Mouse (Mus musculus): Measurements from ENCODE around the gene Nat10. TPM values are rescaled to one million over a fixed set of nuclear protein-coding genes. Genes with fewer than 3 reads are reported as not detected.
A peak's percentile ranks its signal among the peaks of the same experiment; 100 is the strongest.

Gene Nat10
- 50.5 and 53.8 TPM in 2 replicates for total RNA-seq (2017)

DNA sequence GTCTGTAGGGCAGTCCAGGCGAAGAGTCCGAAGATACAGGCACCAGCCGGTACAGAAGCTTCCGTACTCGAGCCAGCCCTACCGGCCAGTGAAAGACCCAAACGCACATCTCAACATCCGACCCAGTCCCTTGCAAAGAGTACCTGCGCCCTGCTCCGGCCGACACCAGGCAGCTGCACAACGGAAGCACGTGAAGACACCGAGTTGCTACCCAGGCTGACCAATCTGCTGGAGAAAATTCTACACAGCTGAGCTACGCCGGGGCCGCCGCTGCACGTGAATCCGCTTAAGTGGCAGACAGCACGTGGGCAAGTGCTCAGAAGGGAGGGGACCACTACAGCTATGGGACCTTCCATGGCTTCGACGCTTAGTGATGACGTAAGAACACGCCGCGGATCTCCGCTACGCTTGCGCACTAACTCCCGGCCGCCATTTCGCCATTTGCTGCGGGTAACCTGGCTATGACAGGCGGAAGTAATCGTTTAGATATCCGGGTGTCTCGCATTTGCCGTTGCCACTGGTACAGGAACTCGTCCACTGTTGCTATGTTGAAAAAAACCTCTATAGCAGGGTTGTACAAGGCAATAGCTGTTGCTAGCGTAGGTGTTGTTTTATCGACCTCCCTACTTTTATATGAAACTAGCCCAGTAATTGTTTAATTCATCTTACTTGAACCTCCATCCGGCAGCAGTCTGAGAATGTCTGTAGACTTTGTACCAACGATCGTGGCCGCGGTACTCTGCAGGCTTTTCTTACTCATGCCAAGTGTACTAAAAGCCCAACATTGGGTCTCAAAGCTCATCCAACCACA is at the start of gene Nat10:
Gene Nat10 (minus strand): TSS at position 365 of the 811 bp plus-strand sequence.
- ATAC-seq (replicated peaks; ENCODE audit: low read depth, poor library complexity, severe bottlenecking), result peak; percentile 95

DNA sequence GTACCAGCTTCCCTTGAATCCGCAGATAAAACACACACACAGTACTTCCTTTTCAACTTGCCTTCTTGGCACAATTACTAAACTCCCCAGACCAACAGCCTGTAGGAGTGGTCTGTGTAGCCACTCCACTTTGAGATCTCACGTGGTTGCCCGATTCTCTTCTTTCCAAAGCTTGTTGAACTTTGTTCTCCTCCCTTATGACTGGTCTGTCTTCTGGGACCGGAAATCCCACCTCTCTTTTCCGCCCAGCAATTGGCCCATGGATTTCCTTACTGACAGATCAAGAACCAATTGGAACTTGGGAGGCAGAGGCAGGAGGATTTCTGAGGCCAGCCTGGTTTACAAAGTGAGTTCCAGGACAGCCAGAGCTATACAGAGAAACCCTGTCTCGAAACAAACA is 49.3 kb upstream of the Nat10 start:
- ATAC-seq (replicated peaks; ENCODE audit: low read depth, poor library complexity, severe bottlenecking), result peak; percentile 50

DNA sequence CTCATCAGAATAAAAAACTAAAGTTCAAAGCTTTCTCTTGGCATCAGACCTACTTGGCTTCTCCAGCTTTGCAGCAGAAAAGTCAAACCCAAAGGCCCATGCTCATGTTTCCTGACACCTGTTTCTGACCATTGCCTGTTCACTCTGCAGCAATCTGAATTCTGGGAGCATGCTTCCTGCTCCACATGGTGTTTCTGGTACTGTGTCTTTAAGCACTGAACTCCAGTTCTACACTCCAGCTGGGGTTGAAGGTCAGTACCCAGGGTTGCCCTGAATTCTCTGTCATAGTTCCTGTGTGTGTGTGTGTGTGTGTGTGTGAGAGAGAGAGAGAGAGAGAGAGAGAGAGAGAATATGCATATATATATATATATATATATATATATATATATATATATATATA is 47.4 kb upstream of the Nat10 start:
- no peak for ATAC-seq (replicated peaks; ENCODE audit: low read depth, poor library complexity, severe bottlenecking)

DNA sequence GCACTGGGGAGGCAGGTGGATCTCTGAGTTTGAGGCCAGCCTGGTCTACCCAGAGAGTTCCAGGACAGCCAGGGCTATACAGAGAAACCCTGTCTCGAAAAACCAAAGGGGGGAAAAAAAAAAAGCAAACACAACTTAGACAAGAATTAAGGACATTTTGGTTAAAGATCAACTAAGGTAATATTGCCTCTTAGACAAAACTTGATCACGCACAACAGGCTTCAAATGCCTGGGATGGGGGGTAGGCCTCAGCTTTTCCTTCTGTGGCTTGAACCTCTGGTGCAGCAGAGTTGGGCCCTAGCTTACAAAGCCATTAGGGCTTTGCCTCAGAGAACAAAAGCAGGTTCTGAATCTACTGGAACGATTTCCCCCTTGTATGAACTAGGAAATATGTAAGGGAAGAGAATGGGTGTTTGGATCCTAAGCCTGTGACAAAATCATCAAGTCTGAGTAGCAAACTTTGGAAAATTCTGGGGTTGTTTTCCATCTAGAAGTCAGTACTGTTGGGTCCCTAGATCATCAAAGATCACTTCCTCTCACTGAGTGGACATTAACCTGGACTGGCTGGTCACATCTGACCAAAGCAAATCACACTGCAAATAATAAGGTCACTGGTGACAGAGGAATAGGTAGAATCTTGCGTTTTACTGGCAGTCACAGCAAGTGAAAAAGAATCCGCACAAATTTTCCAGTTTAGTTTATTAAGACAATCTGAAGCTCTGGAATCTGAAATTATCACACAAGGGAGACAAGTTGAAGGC is 42.9 kb upstream of the Nat10 start:
- no peak for ATAC-seq (replicated peaks; ENCODE audit: low read depth, poor library complexity, severe bottlenecking)

DNA sequence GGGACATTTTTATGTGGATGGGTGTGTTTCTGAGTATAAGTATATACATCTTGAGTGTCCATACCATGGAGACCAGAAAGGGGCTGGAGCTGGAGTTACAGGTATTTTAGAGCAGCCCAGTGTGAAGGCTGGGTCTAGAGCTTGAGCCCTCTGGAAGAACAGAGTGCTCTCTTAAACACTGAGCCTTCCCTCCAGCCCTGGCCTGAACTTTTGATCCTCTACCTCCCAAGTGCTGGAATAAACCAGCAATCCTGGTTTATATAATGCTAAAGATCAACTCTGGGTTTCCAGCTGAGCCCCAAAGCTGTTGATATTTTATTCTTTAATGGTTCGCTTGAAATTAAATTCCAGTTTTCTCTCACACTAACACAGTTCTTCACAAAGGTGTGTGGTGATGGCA is 41.4 kb upstream of the Nat10 start:
- no peak for ATAC-seq (replicated peaks; ENCODE audit: low read depth, poor library complexity, severe bottlenecking)

DNA sequence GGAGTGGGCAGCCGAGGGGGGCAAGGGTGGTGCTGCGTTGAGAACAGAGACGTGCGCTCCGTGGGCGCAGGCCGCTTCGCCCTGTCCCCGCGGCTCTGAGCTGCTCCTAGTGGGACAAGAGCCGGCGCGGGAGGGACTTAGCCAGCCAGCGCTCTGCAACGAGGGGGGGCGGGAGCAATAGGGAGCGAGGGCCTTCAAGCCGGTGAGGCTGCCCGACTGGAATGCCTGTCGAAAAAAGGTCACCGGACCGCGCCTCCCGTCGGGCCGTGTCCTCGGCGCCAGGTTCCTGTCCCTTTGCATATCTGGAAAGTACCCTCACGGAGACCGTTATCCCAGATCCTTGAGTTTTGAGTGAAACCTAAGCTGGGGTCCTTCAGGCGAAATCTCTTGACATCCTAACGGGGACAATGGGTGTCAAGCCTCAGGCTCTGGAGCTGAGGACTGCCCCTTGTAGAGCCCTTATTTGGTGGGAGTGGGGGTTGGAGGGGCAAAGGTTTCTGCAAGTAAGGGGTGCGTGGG is 36.5 kb upstream of the Nat10 start, which contains the start of gene Caprin1:
Gene Caprin1 (minus strand): TSS at position 159 of the 519 bp plus-strand sequence.
- peak; percentile 79 for ATAC-seq (replicated peaks; ENCODE audit: low read depth, poor library complexity, severe bottlenecking)

DNA sequence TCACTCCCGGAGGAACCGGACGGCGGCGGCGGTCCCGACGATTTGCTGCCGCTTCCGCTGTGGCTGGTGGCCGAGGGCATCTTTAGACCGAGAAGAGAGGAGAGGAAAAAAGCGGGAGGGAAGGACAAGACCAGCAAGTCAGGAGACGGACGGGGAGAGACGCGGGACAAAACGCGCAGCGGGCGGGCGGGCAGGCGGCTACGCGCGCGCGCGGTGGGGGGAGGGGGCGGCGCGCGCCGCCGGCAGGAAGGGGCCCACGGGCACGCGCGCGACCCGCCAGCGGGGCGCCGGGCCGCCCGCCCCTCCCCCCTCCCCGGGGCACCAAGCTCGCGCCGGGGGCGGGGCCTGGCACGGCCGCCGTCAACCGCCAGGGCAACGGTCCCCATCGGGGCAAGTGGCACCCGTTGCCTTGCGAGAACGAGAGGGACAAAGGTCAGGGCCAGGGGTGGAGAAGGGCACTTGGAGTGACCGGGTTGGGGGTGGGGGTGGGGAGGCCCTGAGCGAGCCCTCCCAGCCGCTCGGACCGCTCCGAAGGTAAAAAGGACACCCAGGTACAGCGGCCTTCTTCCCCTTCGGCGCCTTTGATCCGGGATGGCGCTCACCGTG is 35.9 kb upstream of the Nat10 start:
- peak; percentile 45 for ATAC-seq (replicated peaks; ENCODE audit: low read depth, poor library complexity, severe bottlenecking)

DNA sequence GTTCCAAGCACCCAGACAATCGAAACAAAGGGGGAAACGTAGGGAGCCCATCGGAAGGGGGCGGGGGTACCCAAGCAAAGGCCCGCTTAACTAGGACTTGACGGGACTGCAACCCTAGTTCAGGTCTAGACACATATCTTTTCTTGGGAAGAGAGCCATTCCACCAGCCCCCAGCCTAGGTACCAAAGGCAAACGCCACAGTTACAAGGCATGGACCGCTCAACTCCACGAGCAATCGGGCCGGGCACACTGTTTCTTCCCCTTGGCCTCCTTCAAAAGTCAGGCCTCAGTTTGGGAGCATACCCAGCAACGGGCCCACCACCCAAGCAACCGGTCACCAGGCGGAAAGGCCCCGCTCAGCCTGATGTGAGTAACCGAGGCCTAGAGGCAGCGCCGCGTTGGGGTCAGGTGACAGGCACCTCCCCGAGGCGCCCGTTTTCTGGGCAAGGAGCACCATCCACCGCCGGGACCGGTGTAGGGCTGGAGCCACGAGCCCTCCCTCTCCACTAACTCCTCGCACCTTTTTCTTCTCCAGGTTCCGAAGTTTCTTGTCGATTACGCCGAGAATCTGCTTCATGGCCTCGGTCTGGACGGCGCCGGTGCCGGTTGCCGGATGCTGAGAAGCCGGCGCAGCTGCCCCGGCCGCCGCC is 35.3 kb upstream of the Nat10 start:
- peak; percentile 13; the same call in 1 of the 2 replicates for ATAC-seq (replicated peaks; ENCODE audit: low read depth, poor library complexity, severe bottlenecking)

DNA sequence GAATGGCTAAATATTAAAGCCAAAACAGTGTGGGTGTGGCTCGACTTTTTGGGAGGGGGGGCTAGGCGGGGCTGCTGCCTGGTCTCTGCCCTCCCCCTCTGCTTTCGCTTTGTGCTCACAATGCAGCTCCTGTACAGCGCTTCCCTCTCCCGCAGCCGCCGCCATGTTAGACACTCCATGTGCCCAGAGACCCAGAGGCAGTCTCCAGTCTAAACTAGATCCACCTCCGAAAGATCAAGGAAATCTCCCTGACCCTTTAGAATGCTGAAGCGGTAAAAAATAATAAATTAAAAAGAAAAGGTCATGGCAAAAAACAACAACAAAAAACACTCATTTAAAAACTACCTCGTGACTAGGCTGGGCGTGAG is 34.8 kb upstream of the Nat10 start:
- peak; percentile 78 for ATAC-seq (replicated peaks; ENCODE audit: low read depth, poor library complexity, severe bottlenecking)

DNA sequence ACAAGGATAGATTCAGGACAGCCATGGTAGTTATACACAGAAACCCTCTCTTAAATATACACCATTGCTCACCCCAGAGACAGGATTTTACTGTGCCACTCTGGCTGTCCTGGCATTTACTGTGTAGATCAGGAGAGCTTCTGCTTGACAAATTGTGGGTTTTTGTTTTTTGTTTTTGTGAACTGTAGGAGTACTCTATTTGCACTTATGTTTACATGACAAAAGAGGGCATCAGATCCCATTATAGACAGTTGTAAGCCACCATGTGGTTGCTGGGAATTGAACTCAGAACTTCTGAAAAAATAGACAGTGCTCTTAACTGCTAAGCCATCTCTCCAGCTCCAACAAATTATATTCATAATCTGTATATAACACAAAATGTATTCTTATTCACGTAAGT is 30.9 kb upstream of the Nat10 start:
- ATAC-seq (replicated peaks; ENCODE audit: low read depth, poor library complexity, severe bottlenecking), result no peak

DNA sequence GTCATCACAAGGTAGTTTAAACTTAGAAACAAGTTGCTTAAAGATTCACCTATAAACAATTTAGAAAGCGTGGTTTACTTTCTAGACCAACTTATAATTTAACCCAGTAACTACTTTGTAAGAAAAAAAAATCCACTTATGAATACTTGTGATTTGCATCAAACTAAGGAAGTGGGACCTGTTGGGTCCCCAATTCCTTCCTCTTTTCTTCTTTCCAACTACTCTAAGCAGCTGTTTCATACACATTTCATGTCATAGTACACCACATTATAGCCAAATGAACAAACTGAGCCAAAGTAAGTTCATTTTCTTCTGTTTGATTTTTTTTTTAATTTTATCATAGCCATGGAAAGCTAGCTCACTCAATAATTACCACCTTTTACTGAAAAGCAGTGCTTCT is 24.7 kb upstream of the Nat10 start:
- ATAC-seq (replicated peaks; ENCODE audit: low read depth, poor library complexity, severe bottlenecking), result peak; percentile 85

DNA sequence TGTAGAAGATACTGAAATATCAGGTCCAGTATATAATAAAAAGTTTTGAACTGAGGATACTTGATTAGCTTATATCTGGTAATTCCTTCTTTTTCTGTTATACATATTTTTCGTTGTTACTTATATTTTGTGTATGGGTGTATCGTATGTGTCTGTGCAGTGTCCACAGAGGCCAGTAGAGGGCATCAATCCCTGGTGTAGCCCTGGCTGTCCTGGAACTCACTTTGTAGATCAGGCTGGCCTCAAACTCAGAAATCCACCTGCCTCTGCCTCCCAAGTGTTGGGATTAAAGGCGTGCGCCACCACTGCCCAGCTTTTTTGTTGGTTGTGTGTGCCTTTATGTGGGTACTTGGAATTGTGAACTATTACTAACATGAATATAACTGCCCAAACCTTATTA is 23.6 kb upstream of the Nat10 start:
- ATAC-seq (replicated peaks; ENCODE audit: low read depth, poor library complexity, severe bottlenecking), result no peak

DNA sequence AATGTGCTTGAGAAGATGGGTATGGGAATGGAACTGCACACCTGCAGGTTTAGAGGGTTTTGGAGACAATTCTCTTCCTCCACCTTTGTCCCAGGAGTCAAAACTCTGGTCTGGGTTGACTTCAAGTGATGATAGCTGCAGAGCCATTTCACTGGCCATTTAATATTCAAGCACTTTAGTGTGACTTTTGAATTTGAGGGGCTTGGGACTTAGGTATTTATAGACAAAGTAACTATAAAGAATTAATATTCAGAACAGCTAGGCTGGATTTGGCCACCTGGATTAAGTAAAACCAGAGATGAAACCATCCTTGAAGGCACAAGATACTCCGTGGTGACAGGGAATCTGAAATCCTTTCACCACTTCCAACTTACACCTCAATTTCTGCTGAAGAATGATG is 1.4 kb upstream of the Nat10 start:
- no peak for ATAC-seq (replicated peaks; ENCODE audit: low read depth, poor library complexity, severe bottlenecking)

DNA sequence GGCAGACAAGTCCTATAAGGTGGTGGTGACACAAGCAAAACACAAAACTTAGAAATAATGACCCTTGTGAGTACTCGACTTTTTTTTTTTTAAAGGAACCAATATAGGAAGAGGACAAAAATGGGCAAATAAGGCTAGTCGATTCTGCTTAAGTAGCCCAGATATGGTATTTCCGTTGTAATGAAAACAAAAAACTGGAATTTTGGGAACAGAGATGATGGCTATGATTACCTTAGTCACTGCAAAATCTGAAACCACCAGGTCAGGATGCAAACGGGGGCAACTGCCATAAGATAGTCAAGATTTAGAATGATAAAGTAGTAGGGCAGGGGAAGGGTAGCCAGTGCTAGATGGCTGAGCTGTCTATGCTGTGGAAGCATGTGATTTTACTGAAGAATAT is 923 bp upstream of the Nat10 start:
- ATAC-seq (replicated peaks; ENCODE audit: low read depth, poor library complexity, severe bottlenecking), result no peak

DNA sequence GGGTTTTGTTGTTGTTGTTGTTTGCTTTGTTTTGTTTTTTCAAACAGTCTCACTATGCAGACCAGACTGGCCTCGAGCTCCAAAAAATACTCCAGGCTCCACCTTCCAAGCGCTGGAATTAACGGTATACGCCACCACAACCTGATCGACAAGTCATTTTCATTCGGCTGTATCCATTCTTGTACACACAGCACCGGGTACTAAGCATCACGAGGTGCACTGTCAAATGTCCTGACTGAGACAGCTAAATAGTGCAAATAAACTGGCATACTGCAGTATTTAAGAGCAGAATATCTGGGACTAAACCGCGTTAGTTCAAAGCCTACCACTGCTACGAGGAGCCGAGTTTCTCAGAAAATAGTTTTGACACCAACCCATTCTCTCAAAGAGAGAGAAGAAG is 649 bp downstream of the Nat10 start:
- peak; percentile 3; the same call in 1 of the 2 replicates for ATAC-seq (replicated peaks; ENCODE audit: low read depth, poor library complexity, severe bottlenecking)

DNA sequence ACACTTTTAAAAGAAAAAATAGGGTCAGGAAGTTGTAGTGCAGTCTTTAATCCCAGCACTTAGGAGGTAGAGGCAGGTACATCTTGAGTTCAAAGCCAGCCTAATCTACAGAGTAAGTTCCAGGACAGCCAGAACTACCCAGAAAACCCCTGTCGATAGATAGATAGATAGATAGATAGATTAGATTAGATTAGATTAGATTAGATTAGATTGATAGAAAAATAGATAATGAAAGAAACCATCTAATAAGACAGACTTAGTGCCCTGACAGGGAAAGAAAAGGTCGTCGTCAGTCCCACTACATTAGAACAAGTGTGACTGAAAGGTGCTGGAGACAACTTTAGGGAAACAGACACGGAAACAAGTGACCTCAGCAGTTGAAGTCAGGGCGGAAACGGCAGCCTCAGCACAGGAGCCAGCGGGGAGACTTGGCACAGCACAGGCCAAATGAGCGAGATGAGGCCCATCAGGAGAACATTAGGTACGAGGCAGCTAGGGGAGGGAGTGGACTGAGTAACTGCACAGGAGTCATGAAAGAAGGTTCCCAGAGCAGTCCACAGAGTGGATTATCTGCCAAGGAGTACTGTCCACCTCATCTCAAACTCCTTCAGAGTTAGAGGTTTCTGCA is 5.5 kb downstream of the Nat10 start:
- no peak for ATAC-seq (replicated peaks; ENCODE audit: low read depth, poor library complexity, severe bottlenecking)

DNA sequence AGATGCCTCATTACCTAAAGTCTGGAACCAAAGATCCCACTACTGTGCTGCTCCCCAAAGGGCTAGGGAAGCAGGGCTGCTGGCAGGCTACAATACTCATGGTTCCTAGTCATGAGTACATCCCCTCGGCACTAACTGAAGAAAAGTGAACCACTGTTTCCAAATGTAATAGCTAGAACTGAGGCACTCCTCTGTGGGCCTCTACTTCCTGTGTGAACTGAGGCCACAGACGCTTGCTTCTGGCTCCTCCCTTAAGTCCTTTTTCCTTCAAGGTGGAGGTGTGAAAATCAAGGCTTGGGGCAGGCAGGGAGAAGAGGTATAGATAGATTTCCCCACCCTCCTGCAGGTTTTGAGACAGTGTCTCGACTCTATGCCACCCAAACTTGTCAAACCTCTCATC is 6.5 kb downstream of the Nat10 start:
- no peak for ATAC-seq (replicated peaks; ENCODE audit: low read depth, poor library complexity, severe bottlenecking)

DNA sequence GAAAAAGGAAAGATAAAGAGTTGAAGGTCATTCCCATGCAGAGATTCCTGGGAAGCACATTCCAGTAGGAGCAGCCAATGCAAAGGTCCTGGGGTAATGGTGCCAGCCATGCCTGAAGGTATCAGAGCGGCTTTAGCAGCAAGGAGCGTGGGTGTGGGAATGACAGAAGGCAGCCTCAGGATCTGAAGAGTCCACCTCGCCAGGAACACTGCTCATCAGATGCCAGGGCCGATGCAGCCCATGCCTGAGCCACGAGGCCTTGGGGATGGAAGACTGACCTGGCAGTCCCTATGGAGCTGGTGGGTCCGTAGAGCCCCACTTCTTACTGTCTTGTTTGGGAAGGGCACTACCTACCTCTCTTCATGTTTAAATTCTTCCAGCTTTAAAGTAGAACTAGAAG is 9.3 kb downstream of the Nat10 start:
- no peak for ATAC-seq (replicated peaks; ENCODE audit: low read depth, poor library complexity, severe bottlenecking)

DNA sequence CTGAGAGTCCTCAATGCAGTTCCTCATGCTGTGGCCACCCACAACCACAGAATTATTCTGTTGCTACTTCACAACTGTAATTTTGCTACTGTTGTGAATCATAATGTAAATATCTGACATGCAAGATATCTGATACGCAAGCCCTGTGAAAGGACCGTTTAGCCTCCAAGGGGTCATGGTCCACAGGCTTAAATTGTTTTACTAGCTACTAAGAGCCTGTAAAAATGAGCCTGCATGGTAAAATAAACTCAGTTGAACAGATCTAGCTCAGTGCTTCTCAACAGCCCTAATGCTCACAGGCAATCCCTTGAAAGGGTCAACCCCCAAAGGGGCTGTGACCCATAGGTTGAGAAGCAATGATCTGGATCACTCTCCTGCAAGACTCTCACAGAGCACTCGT is 12.0 kb downstream of the Nat10 start:
- ATAC-seq (replicated peaks; ENCODE audit: low read depth, poor library complexity, severe bottlenecking), result no peak

DNA sequence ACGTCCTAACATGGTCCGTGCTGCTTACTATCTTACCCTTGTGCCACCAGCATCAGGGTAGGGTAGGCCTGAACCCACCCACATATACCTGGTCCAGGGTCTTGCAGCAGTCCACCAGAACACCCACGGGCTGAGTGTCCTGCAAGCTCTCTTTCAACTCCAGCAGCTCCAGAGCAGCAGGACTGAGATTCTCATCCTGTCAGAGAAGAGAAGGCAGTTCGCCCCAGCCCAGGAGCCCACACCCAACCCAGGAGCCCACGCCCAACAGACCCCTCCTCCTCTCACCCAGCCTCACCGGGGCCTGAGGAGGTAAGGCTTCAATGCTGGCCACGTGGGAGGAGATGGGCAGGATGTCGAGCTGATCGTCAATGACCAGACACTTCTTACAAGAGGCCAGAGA is 13.2 kb downstream of the Nat10 start:
- no peak for ATAC-seq (replicated peaks; ENCODE audit: low read depth, poor library complexity, severe bottlenecking)

Measured in common myeloid progenitor, adult 5-6 weeks (primary cell).